Mouse (Mus musculus): Measurements from ENCODE around the gene Diras1. TPM values are rescaled to one million over a fixed set of nuclear protein-coding genes. Genes with fewer than 3 reads are reported as not detected.

The Diras1 gene
- polyA plus RNA-seq, 3 experiments from 2014 or later, result not detected

DNA sequence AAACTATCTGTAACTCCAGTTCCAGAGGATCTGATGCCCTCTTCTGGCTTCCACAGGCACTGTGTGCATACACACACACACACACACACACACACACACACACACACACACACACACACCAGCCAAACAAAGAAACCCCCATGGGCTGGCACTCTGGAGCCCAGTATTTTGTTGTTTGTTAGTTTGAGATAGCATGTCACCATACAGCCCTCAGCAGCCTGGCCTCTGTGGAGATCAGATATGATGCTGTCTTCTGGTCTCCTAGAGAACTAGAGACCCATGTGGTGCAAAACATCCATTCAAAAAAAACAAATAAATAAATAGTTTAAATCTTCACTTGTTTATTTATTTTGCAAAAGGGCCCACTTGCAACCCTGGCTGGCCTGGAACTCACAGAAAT lies 2.8 kb upstream of the Diras1 start:
- ATAC-seq, result no peak

DNA sequence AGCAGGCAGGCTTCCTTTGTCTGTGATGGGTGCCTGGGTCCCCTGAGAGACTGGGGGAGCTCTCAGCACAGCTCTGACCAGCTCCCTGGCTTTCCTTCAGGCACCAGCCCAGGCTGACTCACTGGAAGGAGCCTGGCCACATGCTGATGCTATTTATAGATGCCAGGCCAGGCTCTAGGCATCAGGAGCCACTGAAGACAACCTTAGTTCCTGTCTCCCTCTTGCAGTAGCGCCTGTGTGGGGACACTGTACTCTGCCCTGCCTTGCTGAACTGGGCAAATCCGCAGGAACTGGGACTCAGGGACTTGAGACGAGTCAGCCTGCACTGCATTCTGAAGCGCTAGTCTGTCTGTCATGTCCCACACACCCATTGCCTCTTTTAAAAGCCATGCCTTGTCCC lies 1.9 kb upstream of the Diras1 start:
- no peak for ATAC-seq

DNA sequence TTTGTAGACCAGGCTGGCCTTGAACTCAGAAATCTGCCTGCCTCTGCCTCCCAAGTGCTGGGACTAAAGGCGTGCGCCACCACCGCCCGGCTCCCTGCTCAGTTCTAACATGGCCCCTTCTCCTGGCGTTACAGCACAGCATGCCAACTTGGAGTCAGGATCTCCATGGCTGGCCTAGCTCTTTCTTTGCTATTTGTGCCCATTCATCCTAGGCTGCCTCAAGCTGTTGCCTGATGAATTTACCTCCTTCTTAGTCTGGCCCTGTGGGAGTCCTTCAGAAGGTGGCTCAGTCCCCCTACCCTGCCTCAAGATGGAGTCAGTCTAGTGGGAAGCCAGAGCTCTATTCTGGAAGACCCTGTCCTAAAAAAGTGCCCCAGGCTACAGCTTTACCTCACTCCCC lies 1.4 kb upstream of the Diras1 start:
- ATAC-seq, result no peak

DNA sequence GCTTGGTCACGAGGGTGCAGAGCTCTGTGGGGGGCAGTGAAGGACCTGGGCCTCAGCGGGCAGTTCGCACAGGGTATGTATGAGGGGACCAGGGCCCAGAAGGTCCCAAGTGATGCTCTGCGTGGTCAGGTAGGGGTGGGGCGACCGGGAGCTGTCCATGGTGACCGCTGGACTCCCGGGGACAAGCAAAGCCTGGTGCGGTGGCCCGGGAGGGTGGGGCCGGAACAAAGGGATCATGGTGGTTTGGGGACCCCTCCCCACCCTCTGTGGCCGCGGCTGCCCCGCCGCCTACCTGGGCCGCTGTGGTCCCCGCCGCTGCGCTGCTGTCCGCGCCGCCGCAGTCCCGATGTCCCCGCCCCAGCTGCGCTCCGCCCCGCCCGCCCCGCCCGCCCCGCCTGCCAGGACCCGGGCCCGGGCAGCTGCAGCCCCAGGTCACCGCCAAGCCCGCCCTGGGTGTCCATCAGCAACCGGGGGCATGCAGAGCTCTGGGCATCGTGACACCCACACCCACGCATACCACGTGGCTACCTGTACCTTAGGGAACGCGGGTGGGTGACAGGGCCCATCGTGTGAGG lies 328 bp downstream of the Diras1 start:
- no peak for ATAC-seq

DNA sequence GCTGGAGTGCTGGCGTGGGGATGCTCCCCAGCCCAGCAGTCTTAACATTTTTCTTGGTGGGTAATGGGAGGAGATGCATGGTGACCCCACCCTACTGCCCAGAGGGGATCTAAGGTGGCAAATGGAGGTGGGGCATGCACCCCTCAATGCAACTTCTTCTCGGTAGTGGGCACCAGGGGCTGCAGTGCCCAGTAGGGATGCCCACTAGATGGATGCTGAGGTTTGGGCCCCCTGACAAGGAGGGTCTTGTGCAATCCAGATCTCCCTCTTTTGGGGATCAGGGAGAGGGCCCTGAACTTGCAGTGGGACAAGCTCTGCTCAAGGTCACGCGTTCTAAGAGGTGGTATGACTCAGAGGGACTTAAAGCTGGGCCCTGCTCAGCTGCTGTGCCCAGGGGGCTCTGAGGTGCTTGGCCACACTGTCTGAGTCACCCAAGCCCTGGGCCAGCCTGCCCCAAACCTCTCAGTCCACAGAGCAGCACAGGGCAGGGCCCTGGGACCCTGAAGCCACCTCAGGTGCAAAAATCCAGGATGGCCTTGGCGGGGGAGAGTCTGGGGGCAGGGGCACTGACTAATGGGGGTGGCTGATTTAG lies 1.0 kb downstream of the Diras1 start:
- ATAC-seq, result no peak

DNA sequence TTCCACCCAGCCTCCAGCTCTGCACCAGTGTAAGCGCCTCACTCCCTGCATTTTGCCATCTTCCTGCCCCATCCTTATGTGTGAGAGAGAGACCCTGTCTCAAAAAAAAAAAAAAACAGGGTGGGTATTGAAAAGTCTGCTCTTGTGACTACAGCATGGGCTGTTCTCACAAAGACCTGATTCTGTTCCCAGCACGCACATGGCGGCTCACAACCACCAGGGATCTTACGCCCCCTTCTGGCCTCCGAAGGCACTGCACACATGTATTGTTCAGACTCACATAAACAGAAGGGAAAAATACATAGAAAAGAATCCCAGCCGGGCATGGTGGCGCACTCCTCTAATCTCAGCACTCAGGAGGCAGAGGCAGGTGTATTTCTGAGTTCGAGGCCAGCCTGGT lies 2.7 kb downstream of the Diras1 start:
- ATAC-seq, result no peak

DNA sequence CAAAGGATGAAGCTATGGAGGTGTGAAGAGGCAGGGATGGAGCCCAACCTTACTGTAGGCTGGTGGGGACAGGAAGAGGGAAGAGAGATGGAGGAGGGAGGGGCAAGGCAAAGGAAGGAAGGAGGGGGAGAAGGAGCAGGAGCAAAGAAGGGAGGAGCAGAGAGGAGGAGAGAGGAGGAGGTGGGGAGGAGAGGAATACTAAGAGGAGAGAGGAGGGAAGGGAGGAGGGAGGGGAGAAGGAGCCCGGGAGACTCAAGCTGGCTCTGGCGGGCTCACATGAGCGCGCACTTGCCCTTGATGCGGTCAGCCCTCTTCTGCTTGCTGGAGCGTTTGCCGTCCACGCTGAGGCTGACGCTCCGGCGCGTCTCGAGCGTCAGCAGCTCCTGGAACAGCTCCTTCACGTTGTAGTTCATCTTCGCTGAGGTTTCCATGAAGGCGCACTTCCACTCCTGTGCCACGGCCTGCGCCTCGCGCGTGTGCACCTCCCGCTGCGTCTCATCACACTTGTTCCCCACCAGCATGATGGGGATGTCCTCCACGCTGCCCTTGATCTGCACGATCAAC lies 3.8 kb downstream of the Diras1 start:
- ATAC-seq, result no peak

DNA sequence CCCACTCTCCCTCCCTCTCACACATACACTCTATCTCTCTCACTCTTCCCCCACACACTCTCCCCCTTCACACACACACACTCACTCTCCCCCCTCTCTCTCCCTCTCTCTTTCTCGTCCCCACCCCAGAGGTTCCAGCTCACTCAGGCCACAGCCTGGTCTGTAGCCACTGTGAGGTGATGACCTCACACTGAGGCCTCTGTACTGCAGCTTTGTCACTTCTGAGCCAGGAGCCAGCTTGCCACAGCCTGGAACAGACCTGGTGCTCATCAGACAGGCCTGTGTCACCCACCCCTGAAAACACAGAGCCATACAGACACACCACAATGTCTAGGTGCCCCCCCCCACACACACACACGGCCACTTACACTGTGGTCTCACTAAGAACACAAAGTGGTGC lies 5.3 kb downstream of the Diras1 start:
- ATAC-seq, result no peak

DNA sequence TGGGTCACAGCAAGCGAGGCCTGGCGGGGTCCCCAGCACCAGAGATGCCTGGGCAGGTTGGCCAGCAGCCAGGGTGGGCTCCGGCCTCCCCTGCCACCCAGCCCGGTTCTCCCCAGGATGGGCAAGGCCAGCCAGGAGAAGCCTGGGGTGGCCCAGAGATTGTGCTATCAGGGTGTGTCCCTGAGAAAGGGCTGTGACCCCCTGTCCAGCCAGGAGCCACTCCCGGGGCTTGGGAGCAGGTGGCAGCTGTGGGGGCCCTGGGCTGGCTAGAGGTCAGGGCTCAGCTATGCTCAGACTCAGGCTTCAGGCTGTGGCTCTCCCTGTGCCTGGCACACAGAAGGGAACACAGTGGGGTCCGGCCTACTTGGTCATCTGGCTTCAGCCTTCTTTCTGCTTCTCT lies 5.8 kb downstream of the Diras1 start:
- no peak for ATAC-seq

DNA sequence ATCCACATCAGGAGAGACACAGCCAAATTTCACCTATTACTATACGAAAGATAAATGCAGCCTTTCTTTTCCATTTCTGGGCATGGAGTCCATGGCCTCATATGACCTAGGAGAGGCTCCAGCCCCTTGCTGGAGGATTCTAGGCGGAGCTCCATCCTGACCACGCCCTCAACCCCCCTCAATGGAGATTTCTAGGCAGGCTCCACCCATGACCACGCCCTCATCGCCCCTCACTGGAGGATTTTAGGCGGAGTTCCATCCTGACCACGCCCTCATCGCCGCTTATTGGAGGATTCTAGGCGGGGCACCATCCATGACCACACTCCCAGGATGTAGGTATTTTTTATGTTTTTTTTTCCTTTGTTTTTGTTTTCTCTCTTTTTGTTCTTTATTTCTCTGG lies 7.1 kb downstream of the Diras1 start:
- no peak for ATAC-seq

DNA sequence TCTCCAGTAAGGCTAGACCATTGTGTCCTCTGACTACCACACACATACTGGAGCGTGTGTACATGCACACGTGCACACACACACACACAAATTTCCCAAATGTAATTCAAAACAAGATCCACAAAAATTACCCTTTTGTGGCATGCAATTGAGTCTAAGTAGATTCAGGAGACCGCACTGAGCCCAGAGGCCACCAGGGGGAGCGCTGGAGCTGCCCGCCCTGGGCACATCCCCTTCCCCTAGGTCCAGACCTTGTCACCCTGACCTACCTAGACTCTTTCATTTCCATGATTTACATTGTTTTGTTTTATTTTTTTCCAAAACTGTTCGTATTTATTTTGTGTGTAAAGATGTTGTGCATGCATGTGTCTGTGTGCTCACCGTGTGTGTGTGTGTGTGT lies 8.8 kb downstream of the Diras1 start:
- peak; percentile 58 for ATAC-seq

DNA sequence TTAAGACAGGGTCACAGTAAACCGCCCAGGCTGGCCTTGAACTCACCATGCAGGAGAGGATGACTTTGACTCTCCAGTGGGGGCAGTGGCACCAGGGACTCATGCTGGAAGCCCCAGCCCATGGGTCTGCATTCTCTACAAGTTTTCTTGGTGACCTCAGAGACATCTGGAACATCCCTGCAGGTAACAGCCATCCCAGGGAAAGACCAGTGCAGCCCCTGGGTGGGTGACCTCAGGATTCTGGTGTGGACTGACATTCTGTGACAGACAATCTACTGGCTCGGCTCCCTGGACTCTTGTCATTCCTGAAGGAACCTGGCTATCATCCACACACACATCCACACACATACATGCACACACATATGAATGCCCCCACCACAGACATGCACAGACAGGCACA lies 9.8 kb downstream of the Diras1 start:
- ATAC-seq, result no peak

DNA sequence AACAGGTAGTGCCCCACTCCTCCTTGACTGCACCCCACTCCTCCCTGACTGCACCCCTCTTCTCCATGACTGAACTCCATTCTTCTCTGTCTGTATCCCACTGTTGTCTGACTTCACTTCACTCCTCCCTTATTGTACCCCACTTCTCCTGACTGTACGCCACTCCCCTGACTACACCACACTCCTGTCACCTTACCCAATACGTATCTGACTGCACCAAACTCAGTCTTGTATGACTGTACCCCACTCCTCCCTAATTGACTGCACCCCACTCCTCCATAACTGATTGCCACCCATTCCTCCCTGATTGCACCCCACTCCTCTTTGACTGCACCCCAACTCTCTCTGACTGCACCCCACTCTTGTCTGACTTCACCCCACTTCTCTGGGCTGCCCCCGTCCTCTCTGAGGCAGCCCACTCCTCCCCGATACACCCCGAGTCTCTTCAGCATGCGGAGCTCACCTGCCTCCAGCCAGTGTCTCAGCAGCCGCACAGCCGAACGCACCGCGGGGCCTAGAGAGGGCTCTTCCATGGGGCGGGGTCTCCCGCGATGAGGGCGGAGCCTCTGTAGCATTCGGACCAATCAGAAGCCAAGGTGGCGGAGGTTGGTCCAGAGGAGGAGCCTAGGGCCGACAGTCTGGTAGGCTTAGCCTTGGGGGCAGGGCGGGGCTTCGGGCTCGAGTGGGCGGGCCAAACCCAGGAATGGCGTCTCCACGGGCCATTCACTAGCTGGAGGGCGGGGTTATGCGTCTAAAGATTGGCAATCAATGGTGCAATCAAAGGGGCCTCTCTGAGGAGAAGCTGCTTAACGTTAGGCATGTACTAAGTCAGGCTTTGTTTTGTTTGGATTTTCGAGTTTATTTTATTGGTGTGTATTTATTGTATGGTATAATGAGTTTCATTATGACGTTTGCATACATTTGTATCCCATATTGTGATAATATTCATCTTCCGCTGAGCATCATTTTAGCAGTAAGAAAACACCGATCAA lies 10.8 kb downstream of the Diras1 start, which contains the start of gene Gng7:
Gng7 (minus strand) TSS at position 553 of the 992 bp plus-strand sequence.
- ATAC-seq, result peak; percentile 58

DNA sequence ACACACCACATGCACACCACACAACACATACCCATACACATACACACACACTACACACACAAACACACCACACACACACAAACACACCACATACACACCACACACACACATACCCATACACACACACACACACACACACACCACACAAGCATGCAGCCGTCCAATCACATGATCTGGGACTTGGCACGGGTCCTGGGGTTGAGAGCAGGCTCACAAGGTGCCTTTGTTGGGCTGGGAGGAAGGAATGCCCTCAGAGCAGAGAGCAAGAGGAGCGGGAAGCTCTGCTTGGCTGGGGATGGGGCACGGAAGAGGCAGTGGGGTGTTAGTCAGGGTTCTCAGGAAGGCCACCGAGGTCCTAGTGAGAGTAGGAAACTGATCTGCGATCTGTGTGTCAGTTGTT lies 14.6 kb downstream of the Diras1 start:
- ATAC-seq, result no peak

DNA sequence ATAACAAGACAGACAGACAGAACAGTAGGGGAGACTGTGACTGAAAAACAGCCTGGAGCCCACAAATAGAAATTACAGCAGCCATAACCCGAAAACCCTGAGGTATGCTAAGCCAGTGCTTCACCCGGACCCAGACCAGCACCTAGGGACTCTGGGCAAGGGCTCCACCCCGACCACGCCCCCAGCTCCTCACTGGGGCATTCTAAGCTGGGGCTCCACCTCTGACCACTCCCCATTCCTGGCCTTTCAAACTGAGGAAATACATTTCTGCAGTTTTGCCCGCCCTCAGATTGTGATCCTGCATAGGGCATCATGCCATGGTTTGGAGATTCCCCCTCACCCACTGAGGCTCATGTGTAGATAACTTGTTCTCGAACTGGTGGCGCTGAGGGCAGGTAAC lies 18.2 kb downstream of the Diras1 start:
- no peak for ATAC-seq

DNA sequence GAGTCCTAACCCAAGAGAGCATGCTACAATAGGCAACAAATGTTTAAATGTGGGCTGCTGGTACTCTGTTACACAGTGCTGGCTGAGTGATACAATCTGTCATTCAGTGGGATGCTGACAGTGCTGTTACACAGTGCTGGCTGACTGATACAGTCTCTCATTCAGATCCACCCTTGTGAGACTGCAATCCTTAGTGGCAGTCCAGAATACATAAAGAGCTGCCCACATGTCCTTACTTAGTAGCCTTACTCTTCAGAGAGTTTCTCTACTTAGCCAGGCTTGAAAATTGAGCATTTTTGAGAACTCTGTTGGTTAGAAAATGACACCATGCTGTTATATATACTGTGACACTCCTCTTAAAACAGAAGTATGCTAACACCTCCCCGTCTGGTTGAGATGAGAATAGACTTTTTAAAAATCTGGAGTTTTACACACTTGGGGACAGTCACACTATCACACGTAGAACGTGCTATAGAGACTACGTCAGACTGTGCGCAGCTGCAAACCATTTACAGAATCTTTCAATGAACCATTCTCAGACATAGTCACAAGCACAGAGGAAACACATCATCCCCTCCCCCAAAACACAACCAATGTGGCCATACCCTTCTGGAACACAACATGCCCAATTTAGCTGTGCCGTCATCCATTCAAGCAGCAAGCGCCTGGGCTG lies 19.3 kb downstream of the Diras1 start:
- no peak for ATAC-seq

DNA sequence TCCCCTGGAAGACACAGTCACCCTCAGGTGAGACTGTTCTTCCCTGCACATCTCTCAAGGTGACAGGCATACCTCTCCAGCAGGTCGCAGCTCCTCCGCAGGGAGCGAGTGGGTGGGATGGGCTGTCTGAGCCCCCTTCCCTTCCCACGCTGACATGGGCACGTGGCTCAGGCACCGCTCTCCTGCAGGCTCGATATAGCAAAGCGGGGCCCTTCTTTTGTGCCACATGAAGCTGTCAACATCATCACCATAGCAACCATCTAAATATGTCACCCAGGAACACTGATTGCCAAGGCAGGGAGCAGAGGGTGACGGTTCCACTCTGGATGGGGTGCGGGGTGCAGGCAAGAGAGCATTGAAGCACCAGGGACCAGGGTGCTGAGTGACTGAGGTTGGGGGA lies 24.3 kb downstream of the Diras1 start:
- no peak for ATAC-seq

DNA sequence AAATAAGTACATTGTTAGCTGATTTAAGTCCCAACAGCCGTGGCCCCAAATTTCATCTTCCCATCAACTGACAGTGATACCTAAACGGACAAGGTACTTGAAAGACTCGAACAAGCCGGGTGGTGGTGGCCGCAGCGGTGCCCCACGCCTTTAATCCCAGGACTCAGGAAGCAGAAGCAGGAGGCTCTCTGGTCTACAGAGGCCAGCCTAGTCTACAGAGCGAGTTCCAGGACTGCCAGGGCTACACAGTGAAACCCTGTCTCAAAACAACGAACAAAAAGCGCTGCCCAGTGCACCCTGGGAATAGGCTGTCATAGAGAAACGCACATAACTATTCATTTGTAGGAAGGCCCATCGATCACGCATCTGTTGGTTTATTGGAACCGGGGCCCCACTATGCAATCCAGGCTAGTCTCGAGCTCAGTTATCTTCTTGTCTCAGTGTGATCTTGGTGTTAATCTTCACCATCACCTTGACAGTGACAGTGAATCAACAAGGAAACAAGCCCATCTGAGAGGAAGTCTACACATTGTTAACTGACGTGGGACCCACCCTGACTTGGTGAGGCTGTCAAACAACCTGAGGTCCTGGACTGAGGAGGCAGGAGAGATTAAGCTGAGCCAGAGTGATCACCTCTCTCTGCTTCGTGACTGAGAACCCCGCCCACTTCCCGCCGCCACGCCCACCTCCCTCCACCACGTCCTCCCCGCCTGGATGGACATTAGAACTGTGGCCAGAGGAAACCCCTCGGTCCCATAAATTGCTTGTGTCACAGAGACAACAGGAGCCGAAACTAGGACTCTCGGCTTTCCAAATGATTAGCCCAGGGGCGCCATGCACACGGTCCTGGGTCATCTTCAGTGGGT lies 25.0 kb downstream of the Diras1 start:
- no peak for ATAC-seq

DNA sequence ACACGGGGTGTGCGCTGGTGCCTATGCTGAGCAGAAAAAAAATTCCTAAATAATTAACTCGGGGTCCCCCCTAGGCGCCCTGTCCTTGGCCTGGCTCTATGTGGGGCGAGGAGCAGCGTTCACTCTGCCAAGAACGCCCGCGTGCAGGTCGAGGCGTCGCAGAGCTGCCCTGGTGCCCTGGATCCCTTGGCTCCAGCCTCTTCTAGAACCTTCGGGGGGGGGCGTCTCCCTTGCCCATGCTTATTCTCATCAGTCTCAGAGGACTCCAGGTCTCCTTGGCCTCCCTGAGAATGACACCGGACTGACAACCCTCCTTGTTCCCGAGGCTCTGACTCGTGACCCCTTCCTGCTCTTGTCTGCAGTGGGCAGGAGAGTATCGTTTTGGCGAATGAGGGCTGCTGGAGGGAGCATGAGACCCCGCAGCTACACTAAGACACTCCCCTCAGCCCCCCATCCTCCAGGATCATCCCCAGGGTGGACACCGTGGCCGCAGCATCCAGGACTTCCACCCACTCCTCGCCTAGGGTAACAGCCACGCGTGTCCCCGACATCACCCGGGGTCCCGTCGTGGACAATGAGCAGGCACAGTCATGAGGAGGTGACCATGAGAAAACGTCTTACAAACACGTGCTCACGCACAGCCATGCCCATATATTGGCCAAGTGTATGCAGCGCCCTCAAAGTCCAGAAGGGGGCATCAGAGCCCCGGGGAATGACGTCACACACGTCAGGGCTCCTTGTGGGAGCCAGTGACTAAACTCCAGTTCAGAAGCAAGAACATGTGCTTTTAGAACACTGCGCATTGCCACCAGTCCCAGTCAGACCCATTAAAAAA lies 25.9 kb downstream of the Diras1 start:
- peak; percentile 85 for ATAC-seq

DNA sequence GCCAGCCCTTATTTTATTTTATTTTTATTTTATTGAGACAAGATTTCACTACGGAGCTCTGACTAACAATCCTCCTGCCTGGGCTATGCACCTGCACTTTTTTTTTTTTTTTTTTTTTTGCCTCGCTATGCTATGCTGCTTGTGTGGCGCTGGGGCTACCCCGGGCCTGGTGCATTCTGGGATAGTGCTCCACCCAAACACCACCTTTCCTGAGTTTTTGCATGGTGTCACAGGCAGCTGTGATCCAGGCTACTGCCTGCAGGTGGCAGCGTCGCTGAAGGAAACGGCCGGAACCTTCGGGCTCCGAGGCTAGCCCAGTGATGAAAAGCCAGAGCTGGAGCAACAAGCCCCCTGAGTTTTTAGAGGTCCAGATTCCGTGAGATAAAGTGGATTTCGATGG lies 26.7 kb downstream of the Diras1 start:
- peak; percentile 30 for ATAC-seq

DNA sequence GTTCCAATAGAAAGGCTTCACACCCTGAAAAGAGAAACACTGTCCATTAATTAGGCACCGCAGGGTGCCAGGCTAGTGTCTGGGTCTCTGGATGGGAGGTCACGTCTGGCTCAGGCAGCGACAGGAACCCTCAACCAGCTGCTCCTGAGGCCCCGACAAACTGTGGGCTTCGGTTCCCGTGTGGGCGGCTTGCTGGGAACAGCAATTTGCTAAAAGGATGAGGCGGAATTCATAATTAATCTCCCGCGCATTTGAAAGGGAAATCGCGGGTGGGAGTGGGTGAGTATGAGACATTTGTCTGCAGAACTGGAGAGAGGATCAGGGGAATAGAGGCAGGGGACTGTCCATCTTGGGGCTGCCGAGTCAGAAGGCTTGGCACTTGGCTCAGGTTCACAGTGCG lies 27.4 kb downstream of the Diras1 start:
- ATAC-seq, result no peak
